Mouse (Mus musculus): ENCODE measurements at regions not wholly inside any gene's neighbourhood (a gene's known extent, or its start where the extent isn't known, plus 50 kb on each side); places are given as distances from the start of the nearest gene placed in this dataset.

- TF ChIP-seq POLR2A (IDR thresholded peaks at IDR 0.05; ENCODE audit: extremely low read depth, insufficient read depth, low read length) (no peak), CTCF (IDR thresholded peaks at IDR 0.05; ENCODE audit: low read depth, low read length) (no peak)
Measured at GRCm38 (mm10) chr3:18482006-18482405, 533.8 kb downstream of the Cypt12 start.
